Mouse (Mus musculus): Measurements from ENCODE around the gene Socs3.

GRCm38 (mm10) chr11:117969945-117970872 lies at the start of gene Socs3:
- 0 out of 2 replicates have a peak, but pooled peaks have one; percentile 29 for TF ChIP-seq POLR2A (IDR thresholded peaks at IDR 0.05; ENCODE audit: control insufficient read depth, extremely low read depth, insufficient read depth, low read length, poor library complexity)
- TF ChIP-seq CTCF (IDR thresholded peaks at IDR 0.05; ENCODE audit: borderline replicate concordance, control insufficient read depth, extremely low read depth, insufficient read depth, low read length, poor library complexity), result peak; percentile 96

Measured in thymus, adult 2 months (tissue).